Mouse (Mus musculus) limb, embryonic 10.5 days (tissue): Measurements from ENCODE around the gene Map1s. TPM values are rescaled to one million over a fixed set of nuclear protein-coding genes. Genes with fewer than 3 reads are reported as not detected.

Source experiments
- DNase-seq: peaks from one replicate; pipeline ENCODE4 v3.0.0-alpha.2; 2017; ENCODE audit warnings: low spot score
- H3K27ac ChIP-seq: fragments of 300-500 bp; sonication (generic); 2 replicates; pipeline ENCODE4 v1.5.1; 2016; ENCODE audit warnings: mild to moderate bottlenecking
- H3K27me3 ChIP-seq: fragments of 300-500 bp; sonication (generic); 2 replicates; pipeline ENCODE4 v1.6.1; 2016; ENCODE audit warnings: low read depth, mild to moderate bottlenecking; ENCODE audit not compliant: poor library complexity, severe bottlenecking
- H3K36me3 ChIP-seq: fragments of 300-500 bp; sonication (generic); 2 replicates; pipeline ENCODE4 v1.6.1; 2016; ENCODE audit warnings: mild to moderate bottlenecking, moderate library complexity
- H3K4me1 ChIP-seq: fragments of 300-500 bp; sonication (generic); 2 replicates; pipeline ENCODE4 v1.6.1; 2016
- H3K4me3 ChIP-seq: fragments of 300-500 bp; sonication (generic); 2 replicates; pipeline ENCODE4 v1.5.1; 2016; ENCODE audit warnings: mild to moderate bottlenecking, moderate library complexity
- H3K9me3 ChIP-seq: fragments of 300-500 bp; sonication (generic); replicated peaks from 2 replicates; pipeline ENCODE4 v1.6.1; 2016; ENCODE audit warnings: mild to moderate bottlenecking
- WGBS: fragments of 180-500 bp; shearing (Covaris S2); methylation state at CpG from one replicate; pipeline ENCODE4 v1.1.7; 2016; 5-methylcytosine and 5-hydroxymethylcytosine counted together
- polyA plus RNA-seq: library from polyadenylated mRNA; unstranded; fragments of >200 nt; fragmentation: Nextera tagmentation; extraction: Ambion mirVana; gene quantifications from 2 replicates; pipeline ENCODE4 v1.2.1, GENCODE M21; 2016

Map1s gene
- polyA plus RNA-seq = 67.8 and 71.4 TPM in 2 replicates

DNA sequence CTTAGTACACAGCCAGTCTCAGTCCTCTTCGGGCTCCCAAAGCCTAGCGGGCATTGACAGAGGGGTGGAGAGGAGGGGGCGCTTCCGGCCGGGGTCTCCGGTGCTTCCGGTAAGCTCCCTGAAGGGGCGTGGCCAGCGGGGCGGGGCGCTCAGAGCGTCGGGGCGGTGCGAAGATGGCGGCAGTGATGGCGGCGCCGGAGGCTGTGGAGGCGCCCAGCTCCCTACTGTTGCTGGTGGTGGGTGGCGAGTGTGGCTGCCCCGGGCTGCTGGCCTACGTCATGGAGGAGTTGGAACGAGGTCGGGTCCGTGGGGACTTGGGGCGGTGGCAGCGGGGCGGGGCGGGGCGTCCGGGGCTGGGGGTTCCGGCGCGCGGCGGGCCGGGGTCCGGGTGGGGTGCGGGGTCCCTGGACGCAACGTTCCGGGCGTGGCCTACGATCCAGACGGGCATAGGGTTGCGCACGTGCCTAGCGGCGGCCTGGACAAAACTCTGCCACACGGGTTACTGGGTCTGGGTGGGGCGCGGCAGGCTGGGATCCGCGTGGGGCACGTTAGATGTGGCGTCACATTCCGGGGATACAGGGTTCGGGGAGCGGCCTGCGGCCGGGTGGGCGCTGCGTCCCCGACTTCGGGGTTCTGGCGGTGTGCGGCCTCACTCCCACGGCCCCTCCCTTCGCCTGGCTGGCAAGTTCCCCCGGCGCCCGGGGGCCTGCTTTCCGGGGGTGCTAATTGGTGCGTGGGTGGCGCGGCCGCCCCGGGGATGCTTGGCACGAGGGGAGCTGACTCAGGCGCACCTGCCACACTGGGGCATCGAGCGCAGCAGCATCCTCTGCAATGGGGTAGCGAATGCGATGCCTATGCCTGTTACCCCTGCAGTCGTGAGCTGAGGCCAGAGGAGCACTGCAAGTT is at the start of gene Map1s:
Map1s (plus strand) TSS at position 102 of the 906 bp plus-strand sequence.
- Histone ChIP-seq H3K27ac (peak within 1 kb of the TSS; percentile 97), H3K9me3 (no peaks in the 10 kb centered on the region), H3K4me1 (peaks cover 21% of the 10 kb centered on the region), H3K27me3 (peaks cover 17% of the 10 kb centered on the region; the same call in 1 of the 2 replicates), H3K36me3 (peaks cover 18% of the 10 kb centered on the region), H3K4me3 (peak within 1 kb of the TSS; percentile 86)
- under 1% methylated on average over 77 of the region's 86 CpGs for WGBS
- DNase-seq = peak; percentile 96

DNA sequence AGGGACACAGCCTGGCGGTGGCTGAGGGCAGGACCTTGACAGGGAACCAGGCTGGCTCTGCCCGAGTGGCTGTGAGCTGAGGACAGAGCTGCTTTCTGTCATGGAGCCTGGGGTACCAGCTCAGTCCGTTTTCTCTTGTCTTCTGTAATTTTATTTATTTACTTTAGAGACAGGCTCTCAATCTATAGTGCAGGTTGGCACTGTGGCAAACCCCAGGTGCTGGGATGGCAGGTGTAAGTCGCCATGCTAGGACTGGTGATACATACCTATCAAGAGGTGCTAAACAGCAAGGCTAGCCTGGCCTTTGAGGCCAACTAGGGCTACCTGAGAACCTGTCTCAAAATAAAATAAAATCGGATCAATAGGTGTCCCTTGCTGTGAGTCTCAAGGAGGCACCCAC is 49.7 kb upstream of the Map1s start:
- Histone ChIP-seq H3K27me3 (peaks cover 40% of the 10 kb centered on the region), H3K4me1 (peaks cover 45% of the 10 kb centered on the region), H3K9me3 (no peaks in the 10 kb centered on the region), H3K27ac (no peak overlapping the region), H3K4me3 (no peak overlapping the region), H3K36me3 (no peaks in the 10 kb centered on the region)
- no peak for DNase-seq
- 67% methylated on average over 5 of the region's 5 CpGs for WGBS

DNA sequence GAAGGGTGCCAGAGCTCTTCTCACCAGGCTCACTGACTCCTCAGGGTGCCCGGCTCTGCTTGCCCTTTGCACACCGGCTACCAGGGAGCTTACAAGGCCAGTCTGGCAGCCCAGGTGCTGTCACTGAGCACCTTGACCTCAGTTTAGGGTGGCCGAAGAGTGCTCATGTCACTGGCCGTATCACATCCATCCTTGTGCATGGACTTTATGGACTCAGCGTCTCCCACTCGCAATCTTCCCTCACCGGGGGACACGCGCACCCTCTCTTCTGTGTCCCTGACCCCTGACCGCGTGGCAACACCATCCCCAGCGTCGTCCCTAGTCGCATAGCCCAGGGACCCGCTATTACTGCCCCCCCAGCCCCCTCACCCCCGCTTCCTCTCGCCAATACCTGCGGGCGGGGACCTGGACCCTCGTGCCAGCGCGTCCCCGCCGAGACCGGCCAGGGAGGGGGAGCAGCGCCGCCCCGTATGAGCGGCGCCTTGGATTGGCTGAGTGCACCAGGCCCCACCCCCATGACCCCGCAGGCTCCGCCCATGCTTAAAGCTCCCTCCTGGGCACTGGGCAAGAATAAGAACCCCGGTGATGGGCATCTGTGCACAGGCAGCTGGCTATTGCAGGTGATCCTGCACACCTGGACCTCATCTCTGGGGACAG is 49.1 kb upstream of the Map1s start:
- peak; percentile 82 for DNase-seq
- 7% methylated on average over 33 of the region's 33 CpGs for WGBS
- Histone ChIP-seq H3K27ac (peak overlapping the region; percentile 82), H3K4me1 (peaks cover 42% of the 10 kb centered on the region), H3K36me3 (no peaks in the 10 kb centered on the region), H3K4me3 (peak overlapping the region; percentile 64), H3K27me3 (peaks cover 46% of the 10 kb centered on the region), H3K9me3 (no peaks in the 10 kb centered on the region)

DNA sequence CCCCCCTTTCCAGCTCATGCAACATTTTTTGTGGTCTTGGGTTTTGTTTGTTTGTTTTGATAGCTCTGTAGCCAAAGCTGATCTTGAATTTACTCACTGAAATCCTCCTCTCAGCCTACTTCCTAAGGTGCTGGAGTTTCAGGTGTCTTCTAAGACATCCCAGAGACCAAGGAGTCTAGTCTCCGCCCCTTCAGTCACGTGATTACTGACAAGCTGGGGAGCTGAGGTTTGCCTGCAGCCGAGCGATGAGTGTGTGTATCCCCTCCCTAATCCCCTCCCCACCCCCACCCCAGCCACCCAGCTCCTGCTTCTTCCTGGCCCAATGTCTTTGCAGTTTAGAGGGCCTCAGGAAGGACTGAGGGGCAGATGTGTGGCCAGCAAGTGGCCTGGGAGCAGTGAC is 48.2 kb upstream of the Map1s start:
- Histone ChIP-seq H3K36me3 (no peaks in the 10 kb centered on the region), H3K27me3 (peaks cover 50% of the 10 kb centered on the region), H3K4me3 (peak overlapping the region; percentile 64; the same call in 1 of the 2 replicates), H3K27ac (peak overlapping the region; percentile 22), H3K9me3 (no peaks in the 10 kb centered on the region), H3K4me1 (peaks cover 40% of the 10 kb centered on the region)
- WGBS = 10% methylated on average over 4 of the region's 4 CpGs
- DNase-seq = no peak

- H3K27me3 ChIP-seq = peaks cover 38% of the 10 kb centered on the region
Observed at GRCm38 (mm10) chr8:70862824-70863641, 42.7 kb upstream of the Map1s start, which contains the start of gene Kcnn1. Kcnn1 (minus strand) TSS chr8:70863258.

GRCm38 (mm10) chr8:70863956-70864711 is 41.6 kb upstream of the Map1s start:
- no peaks in the 10 kb centered on the region for H3K9me3 ChIP-seq
- peaks cover 38% of the 10 kb centered on the region for H3K27me3 ChIP-seq
- peak overlapping the region; percentile 90 for H3K27ac ChIP-seq
- peak overlapping the region; percentile 57 for H3K4me3 ChIP-seq
- peak; percentile 57 for DNase-seq
- 1% methylated on average over 46 of the region's 46 CpGs for WGBS
- H3K36me3 ChIP-seq = peaks cover 16% of the 10 kb centered on the region
- H3K4me1 ChIP-seq = peaks cover 66% of the 10 kb centered on the region

More at GRCm38 (mm10) chr8:70862824-70863641, 42.7 kb upstream of the Map1s start, which contains the start of gene Kcnn1:
- Histone ChIP-seq H3K27ac (peak within 1 kb of the TSS; percentile 90), H3K4me3 (peak within 1 kb of the TSS; percentile 57), H3K36me3 (peaks cover 6% of the 10 kb centered on the region), H3K9me3 (no peaks in the 10 kb centered on the region), H3K4me1 (peaks cover 64% of the 10 kb centered on the region)
- DNase-seq = peak; percentile 74
- WGBS = under 1% methylated on average over 55 of the region's 55 CpGs

DNA sequence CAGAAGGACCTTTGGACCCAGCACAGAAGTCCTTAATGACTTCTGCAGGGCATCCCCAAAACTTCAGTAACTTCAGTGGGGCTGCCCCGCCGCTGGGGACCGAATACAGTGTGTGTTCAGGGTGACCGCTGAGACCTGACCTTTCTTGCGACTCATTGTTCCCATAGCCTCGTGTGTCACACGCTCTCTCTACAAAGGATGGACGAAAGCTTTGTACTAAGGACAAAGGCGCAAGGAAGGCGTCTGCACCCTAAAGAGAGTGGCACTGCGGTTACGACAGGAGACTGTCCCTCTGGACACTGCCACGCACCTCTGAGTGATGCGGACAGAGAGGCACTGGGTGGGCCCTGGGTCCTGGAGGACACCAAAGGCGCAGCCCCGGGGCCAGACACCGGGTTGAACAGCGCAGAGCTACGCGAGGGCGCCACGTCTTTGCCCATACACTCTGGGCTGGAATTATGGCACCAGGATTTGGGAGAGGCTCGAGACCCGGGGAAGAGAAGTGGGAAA is 41.0 kb upstream of the Map1s start:
- peaks cover 38% of the 10 kb centered on the region for H3K27me3 ChIP-seq
- H3K4me1 ChIP-seq = peaks cover 72% of the 10 kb centered on the region
- WGBS = 2% methylated on average over 24 of the region's 24 CpGs
- H3K27ac ChIP-seq = peak overlapping the region; percentile 90
- DNase-seq = peak; percentile 74
- H3K4me3 ChIP-seq = peak overlapping the region; percentile 57
- H3K36me3 ChIP-seq = peaks cover 16% of the 10 kb centered on the region
- H3K9me3 ChIP-seq = no peaks in the 10 kb centered on the region

DNA sequence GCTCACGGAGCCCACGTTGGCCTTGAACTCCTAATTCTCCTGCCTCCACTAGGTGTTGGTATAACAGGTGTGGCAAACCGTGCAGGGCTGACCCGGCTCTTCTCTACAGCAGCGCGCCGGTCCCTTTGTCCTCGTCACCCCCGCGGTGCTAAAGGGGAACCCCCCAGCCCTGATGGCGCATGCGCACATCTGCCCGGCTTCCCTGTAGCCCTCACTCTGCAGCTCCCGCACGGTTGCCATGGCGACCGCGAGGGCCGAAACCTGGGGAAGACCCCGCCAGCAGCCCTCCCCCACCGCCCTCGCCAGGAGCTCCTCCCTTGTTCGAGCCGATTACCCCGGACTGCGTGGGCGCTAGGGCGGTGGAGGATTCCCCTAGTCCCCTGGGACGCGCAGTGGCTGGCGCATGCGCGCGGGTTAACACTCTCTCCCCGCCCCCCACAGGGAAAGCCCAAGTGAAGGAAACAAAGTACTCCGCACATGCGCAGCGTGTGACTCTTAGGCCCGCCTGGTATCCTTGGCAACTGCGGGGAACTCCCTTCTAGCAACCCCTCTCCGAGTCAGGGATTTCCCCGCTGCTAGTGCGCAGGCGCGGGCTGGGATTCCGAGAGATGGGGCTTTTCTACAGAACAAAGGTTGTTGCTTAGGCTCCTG is 40.3 kb upstream of the Map1s start:
- peaks cover 38% of the 10 kb centered on the region for H3K27me3 ChIP-seq
- DNase-seq = peak; percentile 100
- H3K27ac ChIP-seq = peak overlapping the region; percentile 90
- peak overlapping the region; percentile 57 for H3K4me3 ChIP-seq
- H3K9me3 ChIP-seq = no peaks in the 10 kb centered on the region
- WGBS = under 1% methylated on average over 46 of the region's 46 CpGs
- peaks cover 75% of the 10 kb centered on the region for H3K4me1 ChIP-seq
- peaks cover 16% of the 10 kb centered on the region for H3K36me3 ChIP-seq

GRCm38 (mm10) chr8:70866001-70866520 is 39.7 kb upstream of the Map1s start:
- Histone ChIP-seq H3K27me3 (peaks cover 32% of the 10 kb centered on the region), H3K4me3 (peak overlapping the region; percentile 57), H3K36me3 (peaks cover 17% of the 10 kb centered on the region), H3K27ac (peak overlapping the region; percentile 90), H3K9me3 (no peaks in the 10 kb centered on the region), H3K4me1 (peaks cover 75% of the 10 kb centered on the region)
- 8% methylated on average over 12 of the region's 12 CpGs for WGBS
- no peak for DNase-seq

- peaks cover 78% of the 10 kb centered on the region for H3K4me1 ChIP-seq
- peaks cover 27% of the 10 kb centered on the region for H3K27me3 ChIP-seq
- H3K9me3 ChIP-seq = no peaks in the 10 kb centered on the region
- 85% methylated on average over 7 of the region's 7 CpGs for WGBS
- no peak overlapping the region for H3K4me3 ChIP-seq
- H3K27ac ChIP-seq = peak overlapping the region; percentile 90
- H3K36me3 ChIP-seq = peaks cover 19% of the 10 kb centered on the region
- DNase-seq = no peak
Observed at GRCm38 (mm10) chr8:70866566-70866965, 39.2 kb upstream of the Map1s start.

GRCm38 (mm10) chr8:70868559-70869198 is 37.1 kb upstream of the Map1s start:
- Histone ChIP-seq H3K36me3 (peaks cover 19% of the 10 kb centered on the region), H3K9me3 (no peaks in the 10 kb centered on the region), H3K4me3 (peak overlapping the region; percentile 41), H3K4me1 (peaks cover 69% of the 10 kb centered on the region), H3K27me3 (peaks cover 6% of the 10 kb centered on the region), H3K27ac (peak overlapping the region; percentile 83)
- 15% methylated on average over 40 of the region's 40 CpGs for WGBS
- peak; percentile 81 for DNase-seq
